Mouse (Mus musculus): ENCODE results near the gene Gimap9. TPM values are rescaled to one million over a fixed set of nuclear protein-coding genes. Genes with fewer than 3 reads are reported as not detected.
A peak's percentile ranks its signal among the peaks of the same experiment; 100 is the strongest.

Gene Gimap9
- polyA plus RNA-seq, 1 experiment = 0.65 TPM

DNA sequence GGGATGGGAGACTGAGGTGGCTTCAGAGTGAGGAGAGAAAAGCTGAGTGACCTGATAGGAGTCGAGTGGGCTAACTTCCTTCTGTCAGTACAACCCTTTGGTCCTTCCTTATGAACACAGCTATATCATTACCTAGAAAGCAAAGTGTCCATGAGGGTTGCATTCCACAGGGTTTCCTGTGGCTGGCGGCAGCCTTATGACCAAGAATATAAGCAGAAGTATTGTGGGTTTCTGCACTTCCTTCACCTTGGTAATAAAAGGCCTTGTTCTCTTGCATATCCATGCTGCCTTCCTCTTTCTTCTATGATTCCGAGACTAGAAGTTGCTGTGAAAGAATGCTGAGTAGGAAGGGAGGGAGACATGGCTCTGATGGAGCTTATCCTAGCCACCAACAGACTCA is 23.0 kb downstream of the Gimap9 start:
- no peaks in the 10 kb centered on the region for H3K4me1 ChIP-seq (ENCODE audit: control insufficient read depth, insufficient read depth, low read length)
- no peak for TF ChIP-seq CTCF (IDR thresholded peaks at IDR 0.05; ENCODE audit: extremely low read depth, insufficient read depth, low read length)
- no peak overlapping the region for H3K27ac ChIP-seq (ENCODE audit: insufficient read depth, low read length)
- no peak overlapping the region for H3K4me3 ChIP-seq (ENCODE audit: insufficient read depth, low read length)

DNA sequence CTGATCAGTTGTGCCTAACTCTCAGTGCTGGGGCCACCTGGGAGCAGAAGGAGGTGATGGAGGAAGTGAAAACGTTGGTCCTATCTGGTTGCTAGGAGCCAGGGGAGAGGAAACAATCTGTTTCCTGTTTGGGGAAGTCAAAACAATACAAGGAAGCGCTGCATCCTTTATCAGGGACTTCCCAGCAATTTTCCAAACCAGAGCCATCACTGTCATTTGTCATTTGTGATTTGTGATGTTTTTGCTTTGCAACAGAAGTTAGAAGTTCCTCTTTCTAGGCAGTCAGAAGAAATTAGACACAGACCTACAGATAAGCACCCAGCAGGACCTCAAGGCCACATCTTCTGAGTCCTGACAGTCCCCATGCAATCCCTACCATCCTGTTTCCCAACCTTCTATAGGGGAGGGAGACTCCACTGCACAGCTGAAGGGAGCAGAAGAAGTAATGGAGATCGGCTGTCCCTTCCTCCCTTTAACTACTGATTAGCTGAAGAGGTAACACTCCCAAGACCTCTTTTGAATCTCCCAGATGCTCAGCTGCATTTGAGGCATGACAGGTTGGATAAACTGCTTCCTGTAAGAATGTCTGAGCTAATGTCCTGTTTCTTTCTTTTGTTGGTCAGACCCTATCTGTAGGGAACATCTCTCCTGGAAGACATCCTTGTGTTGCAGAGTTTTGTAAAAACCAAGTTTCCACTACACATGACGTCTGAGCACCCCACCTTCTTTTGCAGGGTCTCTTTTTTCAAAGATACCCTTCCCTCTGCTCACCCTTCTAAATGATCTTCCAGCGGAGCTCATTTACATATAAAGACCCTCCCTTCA is 24.5 kb downstream of the Gimap9 start:
- Histone ChIP-seq H3K4me3 (ENCODE audit: insufficient read depth, low read length) (no peak overlapping the region), H3K27ac (ENCODE audit: insufficient read depth, low read length) (peak overlapping the region; percentile 65; the same call in 1 of the 2 replicates), H3K4me1 (ENCODE audit: control insufficient read depth, insufficient read depth, low read length) (no peaks in the 10 kb centered on the region)
- TF ChIP-seq POLR2A (IDR thresholded peaks at IDR 0.05; ENCODE audit: extremely low read depth, insufficient read depth, low read length) = no peak

DNA sequence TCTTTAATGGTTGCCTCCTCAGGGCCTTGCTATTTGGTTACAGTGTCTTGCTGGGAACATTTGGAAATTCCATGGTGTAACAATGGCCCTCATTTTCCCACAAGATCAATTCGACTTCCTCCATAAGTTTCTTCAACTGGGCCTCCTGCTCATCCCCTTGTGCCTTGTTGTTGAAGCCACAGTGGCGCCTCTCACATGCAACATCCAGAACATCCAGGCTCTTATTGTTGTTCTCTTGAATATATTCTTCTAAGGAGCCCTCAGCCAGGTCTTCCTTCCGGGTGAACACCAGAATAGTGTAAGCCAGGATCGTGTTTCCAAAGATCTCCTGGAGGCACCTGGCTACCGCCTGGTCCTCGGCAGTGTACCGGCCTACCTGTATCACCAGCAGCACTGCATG is 26.2 kb downstream of the Gimap9 start:
- H3K4me1 ChIP-seq (ENCODE audit: control insufficient read depth, insufficient read depth, low read length) = no peaks in the 10 kb centered on the region
- no peak overlapping the region for H3K27ac ChIP-seq (ENCODE audit: insufficient read depth, low read length)
- H3K4me3 ChIP-seq (ENCODE audit: insufficient read depth, low read length) = no peak overlapping the region
- TF ChIP-seq POLR2A (IDR thresholded peaks at IDR 0.05; ENCODE audit: extremely low read depth, insufficient read depth, low read length) (no peak), CTCF (IDR thresholded peaks at IDR 0.05; ENCODE audit: extremely low read depth, insufficient read depth, low read length) (no peak)

DNA sequence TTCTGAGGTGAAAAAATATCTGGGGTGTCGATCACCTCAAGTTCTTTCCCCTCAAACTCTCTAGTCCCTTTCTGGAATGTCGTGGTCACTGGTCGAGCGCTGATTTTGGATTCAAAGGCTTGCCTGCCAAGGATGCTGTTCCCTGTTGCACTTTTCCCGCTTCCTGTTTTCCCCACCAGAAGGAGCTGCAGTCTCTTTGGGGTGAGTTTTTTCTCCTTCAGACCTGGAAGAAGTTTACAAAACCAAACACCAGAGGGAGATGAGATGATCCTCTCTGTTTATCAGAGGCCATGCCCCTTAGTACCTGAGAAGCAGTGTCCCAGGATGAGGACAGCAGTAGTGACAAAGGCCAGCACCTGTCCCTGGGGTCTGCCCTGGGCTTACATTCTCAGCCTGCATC is 26.7 kb downstream of the Gimap9 start:
- H3K27ac ChIP-seq (ENCODE audit: insufficient read depth, low read length) = no peak overlapping the region
- H3K4me1 ChIP-seq (ENCODE audit: control insufficient read depth, insufficient read depth, low read length) = no peaks in the 10 kb centered on the region
- no peak overlapping the region for H3K4me3 ChIP-seq (ENCODE audit: insufficient read depth, low read length)
- TF ChIP-seq CTCF (IDR thresholded peaks at IDR 0.05; ENCODE audit: extremely low read depth, insufficient read depth, low read length) = no peak

DNA sequence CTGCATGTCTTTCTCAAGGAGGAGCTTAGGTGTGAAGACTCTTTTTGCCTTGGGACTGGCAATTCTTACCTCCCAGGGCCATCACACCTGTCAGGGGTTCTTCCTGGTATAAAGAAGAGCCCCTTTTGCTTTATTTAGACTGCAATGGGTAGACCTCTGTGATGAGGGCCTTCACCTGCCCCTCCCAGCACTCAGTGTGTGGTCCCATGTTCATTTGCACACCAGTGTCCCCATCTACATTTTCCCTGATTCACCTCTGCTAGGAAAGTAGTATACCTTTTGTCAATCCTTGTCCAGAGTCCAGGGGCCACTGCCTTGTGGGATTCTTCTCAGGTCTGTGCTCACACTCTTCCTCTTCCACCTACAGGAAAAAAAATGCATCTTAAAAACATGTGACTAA is 28.2 kb downstream of the Gimap9 start:
- H3K4me3 ChIP-seq (ENCODE audit: insufficient read depth, low read length) = no peak overlapping the region
- no peak overlapping the region for H3K27ac ChIP-seq (ENCODE audit: insufficient read depth, low read length)
- TF ChIP-seq CTCF (IDR thresholded peaks at IDR 0.05; ENCODE audit: extremely low read depth, insufficient read depth, low read length) (no peak), POLR2A (IDR thresholded peaks at IDR 0.05; ENCODE audit: extremely low read depth, insufficient read depth, low read length) (no peak)
- H3K4me1 ChIP-seq (ENCODE audit: control insufficient read depth, insufficient read depth, low read length) = no peaks in the 10 kb centered on the region

DNA sequence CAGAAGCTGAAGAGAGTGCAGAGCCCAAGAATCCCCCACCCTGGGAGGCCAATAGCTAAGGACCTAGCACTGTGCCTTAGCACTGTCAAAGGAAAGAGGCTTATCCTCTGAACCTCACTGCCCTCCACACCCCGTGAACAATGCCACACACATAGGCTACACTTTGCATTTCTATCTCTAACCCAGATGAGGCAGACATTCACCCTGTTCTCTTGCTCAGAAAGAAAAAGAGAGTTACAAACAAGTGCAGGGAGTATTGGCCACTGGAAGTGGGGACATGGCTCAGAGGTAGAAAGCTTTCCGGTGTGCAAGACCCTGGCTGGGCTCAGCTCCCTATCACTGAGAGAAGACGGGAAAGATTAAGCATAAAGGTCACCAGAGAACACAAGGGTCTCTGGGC is 30.2 kb downstream of the Gimap9 start:
- Histone ChIP-seq H3K27ac (ENCODE audit: insufficient read depth, low read length) (no peak overlapping the region), H3K4me3 (ENCODE audit: insufficient read depth, low read length) (no peak overlapping the region), H3K4me1 (ENCODE audit: control insufficient read depth, insufficient read depth, low read length) (no peaks in the 10 kb centered on the region)
- TF ChIP-seq POLR2A (IDR thresholded peaks at IDR 0.05; ENCODE audit: extremely low read depth, insufficient read depth, low read length) (no peak), CTCF (IDR thresholded peaks at IDR 0.05; ENCODE audit: extremely low read depth, insufficient read depth, low read length) (no peak)

DNA sequence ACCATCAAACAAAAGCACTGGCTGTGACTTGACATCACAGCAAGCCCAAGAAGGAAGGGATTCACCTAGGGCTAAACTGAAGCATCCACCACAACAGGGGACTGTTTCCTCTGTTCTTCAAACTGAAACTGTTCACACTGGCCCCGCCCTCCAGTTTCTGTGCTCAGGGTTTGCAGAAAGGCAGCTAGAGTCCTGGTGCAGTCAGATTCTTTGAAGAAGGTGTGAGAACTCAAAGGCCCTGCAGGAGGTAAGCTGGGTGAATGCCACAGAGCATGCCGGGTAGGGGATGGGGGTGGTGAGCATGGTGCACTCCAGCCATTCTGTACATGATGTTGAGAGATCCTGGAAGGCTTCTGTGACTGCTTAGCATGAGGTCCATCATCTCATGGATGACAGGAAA is 42.5 kb downstream of the Gimap9 start, which contains the start of the genes Gm28053 and Gimap7:
Gene Gm28053 (plus strand): TSS at position 153 of the 400 bp plus-strand sequence.
Gene Gimap7 (plus strand): TSS at position 167 of the 400 bp plus-strand sequence.
- no peak for TF ChIP-seq CTCF (IDR thresholded peaks at IDR 0.05; ENCODE audit: extremely low read depth, insufficient read depth, low read length)
- no peak for TF ChIP-seq POLR2A (IDR thresholded peaks at IDR 0.05; ENCODE audit: extremely low read depth, insufficient read depth, low read length)
- H3K4me1 ChIP-seq (ENCODE audit: control insufficient read depth, insufficient read depth, low read length) = peaks cover 2% of the 10 kb centered on the region; the same call in 1 of the 2 replicates
- H3K4me3 ChIP-seq (ENCODE audit: insufficient read depth, low read length) = no peak within 1 kb of the TSS
- no peak within 1 kb of the TSS for H3K27ac ChIP-seq (ENCODE audit: insufficient read depth, low read length)

DNA sequence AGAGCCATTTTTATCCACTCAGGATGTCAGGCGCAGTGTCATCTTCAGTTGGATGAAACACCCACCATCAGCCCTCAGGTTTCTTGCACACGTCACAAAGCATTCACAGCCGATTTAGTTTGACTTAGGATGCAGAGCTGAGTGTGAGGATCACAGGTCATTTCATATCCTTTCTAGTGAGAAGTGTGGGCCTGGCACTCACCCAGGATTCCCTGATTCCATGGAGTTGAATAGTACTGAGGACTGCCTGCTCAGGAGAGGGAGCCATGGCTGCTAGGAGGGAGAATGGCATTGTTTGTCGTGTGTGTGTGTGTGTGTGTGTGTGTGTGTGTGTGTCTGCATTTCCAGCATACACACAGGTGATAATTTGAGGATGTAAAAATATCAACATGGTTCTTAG is 44.4 kb downstream of the Gimap9 start:
- no peak overlapping the region for H3K4me3 ChIP-seq (ENCODE audit: insufficient read depth, low read length)
- H3K4me1 ChIP-seq (ENCODE audit: control insufficient read depth, insufficient read depth, low read length) = peaks cover 2% of the 10 kb centered on the region; the same call in 1 of the 2 replicates
- no peak for TF ChIP-seq POLR2A (IDR thresholded peaks at IDR 0.05; ENCODE audit: extremely low read depth, insufficient read depth, low read length)
- no peak for TF ChIP-seq CTCF (IDR thresholded peaks at IDR 0.05; ENCODE audit: extremely low read depth, insufficient read depth, low read length)
- no peak overlapping the region for H3K27ac ChIP-seq (ENCODE audit: insufficient read depth, low read length)

DNA sequence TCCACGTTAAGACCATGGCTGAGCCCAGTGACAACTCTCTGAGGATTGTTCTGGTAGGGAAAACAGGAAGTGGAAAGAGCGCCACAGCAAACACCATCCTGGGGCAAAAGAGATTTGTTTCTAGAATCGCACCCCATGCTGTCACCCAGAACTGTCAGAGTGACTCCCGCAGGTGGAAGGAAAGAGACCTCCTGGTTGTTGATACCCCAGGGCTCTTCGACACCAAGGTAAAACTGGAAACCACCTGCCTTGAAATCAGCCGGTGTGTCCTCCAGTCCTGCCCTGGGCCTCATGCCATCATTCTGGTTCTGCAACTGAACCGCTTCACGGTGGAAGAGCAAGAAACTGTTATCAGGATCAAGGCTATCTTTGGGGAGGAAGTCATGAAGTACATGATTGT is 47.5 kb downstream of the Gimap9 start:
- no peak overlapping the region for H3K4me3 ChIP-seq (ENCODE audit: insufficient read depth, low read length)

DNA sequence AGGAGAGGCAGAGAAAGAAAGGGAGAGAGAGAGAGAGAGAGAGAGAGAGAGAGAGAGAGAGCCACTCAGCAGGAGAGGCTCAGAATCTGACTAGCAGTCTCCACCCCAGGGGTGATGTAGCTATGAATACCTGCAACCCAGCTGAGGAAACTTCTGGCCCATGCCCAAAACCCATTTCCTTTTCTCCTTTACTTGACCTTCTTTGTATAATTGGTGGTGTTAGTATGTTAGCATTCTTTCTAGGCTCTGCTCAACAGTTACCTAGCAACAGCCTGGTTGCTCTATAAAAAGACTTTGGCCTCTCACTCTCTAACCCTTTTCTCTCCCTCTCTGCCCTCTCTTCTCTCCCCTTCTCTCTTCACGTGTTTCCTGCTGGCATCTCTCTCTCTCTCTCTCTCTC is 49.5 kb downstream of the Gimap9 start:
- H3K4me3 ChIP-seq (ENCODE audit: insufficient read depth, low read length) = no peak overlapping the region
- H3K27ac ChIP-seq (ENCODE audit: insufficient read depth, low read length) = no peak overlapping the region
- TF ChIP-seq CTCF (IDR thresholded peaks at IDR 0.05; ENCODE audit: extremely low read depth, insufficient read depth, low read length) (no peak), POLR2A (IDR thresholded peaks at IDR 0.05; ENCODE audit: extremely low read depth, insufficient read depth, low read length) (no peak)
- no peaks in the 10 kb centered on the region; the same call in 1 of the 2 replicates for H3K4me1 ChIP-seq (ENCODE audit: control insufficient read depth, insufficient read depth, low read length)

More for the DNA sequence above, 47.5 kb downstream of the Gimap9 start:
- Histone ChIP-seq H3K4me1 (ENCODE audit: control insufficient read depth, insufficient read depth, low read length) (peaks cover 2% of the 10 kb centered on the region), H3K27ac (ENCODE audit: insufficient read depth, low read length) (no peak overlapping the region)
- TF ChIP-seq POLR2A (IDR thresholded peaks at IDR 0.05; ENCODE audit: extremely low read depth, insufficient read depth, low read length) (no peak), CTCF (IDR thresholded peaks at IDR 0.05; ENCODE audit: extremely low read depth, insufficient read depth, low read length) (no peak)
